Mouse (Mus musculus): ENCODE measurements around the gene Acr. TPM values are rescaled to one million over a fixed set of nuclear protein-coding genes. Genes with fewer than 3 reads are reported as not detected.

Acr gene
- polyA plus RNA-seq (2016; fragmentation: Nextera tagmentation; extraction: Ambion mirVana): 1.2 and 1.3 TPM in 2 replicates

DNA sequence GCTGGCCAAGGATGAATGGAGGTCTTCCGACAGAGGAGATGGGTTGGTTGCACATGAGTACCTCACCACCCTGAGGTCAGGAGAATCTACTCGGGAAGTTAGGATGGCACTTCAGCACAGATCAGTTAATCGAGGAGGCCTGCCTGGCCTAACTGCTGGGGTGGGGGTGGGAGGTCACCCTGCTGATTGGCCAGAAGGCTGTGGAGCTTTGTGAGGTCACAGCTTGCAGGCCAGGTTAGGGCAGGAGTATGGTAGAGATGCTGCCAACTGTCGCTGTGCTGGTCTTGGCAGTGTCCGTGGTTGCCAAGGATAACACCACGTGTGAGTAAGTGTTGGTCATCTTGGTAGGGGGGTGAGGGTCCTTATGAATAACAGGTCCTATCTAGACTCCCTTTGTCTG lies at the start of gene Acr:
Gene Acr (plus strand): TSS at position 213 of the 400 bp plus-strand sequence.
- 87% methylated on average over 6 of the region's 6 CpGs for WGBS
- no peak within 1 kb of the TSS for H3K27ac ChIP-seq
- H3K36me3 ChIP-seq: no peaks in the 10 kb centered on the region
- H3K4me1 ChIP-seq: no peaks in the 10 kb centered on the region
- no peak within 1 kb of the TSS for H3K4me2 ChIP-seq (replicated peaks)
- no peaks in the 10 kb centered on the region for H3K9me3 ChIP-seq (replicated peaks)
- no peak for ATAC-seq (ENCODE audit: low FRiP score)
- H3K27me3 ChIP-seq: no peaks in the 10 kb centered on the region
- H3K9ac ChIP-seq: no peak within 1 kb of the TSS
- no peak within 1 kb of the TSS for H3K4me3 ChIP-seq

DNA sequence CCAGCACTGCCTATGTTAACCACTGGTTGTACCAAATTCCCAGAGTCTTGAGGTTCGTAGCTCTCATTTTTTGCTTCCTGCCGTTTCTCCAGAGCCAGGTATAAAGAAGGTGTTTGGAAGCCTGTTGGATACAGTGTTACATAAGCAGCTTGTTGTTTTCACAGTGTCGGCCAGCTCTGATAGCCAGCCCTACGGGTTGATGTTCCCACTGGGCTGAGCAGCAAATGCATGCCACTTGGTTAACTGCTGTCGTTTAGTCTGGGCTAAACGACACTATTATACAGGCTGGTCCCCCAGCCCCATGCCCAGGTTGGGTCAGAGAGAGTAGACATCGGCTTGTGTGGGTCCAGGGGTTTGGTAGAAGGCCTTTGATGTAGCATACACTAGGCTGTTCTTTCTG lies 46.2 kb upstream of the Acr start:
- no peak for ATAC-seq (ENCODE audit: low FRiP score)
- Histone ChIP-seq H3K27me3 (peaks cover 41% of the 10 kb centered on the region), H3K4me1 (peaks cover 11% of the 10 kb centered on the region), H3K27ac (no peak overlapping the region), H3K9me3 (replicated peaks) (no peaks in the 10 kb centered on the region), H3K9ac (no peak overlapping the region), H3K4me2 (replicated peaks) (no peak overlapping the region), H3K36me3 (peaks cover 1% of the 10 kb centered on the region; the same call in 1 of the 2 replicates), H3K4me3 (no peak overlapping the region)
- 81% methylated on average over 7 of the region's 7 CpGs for WGBS

DNA sequence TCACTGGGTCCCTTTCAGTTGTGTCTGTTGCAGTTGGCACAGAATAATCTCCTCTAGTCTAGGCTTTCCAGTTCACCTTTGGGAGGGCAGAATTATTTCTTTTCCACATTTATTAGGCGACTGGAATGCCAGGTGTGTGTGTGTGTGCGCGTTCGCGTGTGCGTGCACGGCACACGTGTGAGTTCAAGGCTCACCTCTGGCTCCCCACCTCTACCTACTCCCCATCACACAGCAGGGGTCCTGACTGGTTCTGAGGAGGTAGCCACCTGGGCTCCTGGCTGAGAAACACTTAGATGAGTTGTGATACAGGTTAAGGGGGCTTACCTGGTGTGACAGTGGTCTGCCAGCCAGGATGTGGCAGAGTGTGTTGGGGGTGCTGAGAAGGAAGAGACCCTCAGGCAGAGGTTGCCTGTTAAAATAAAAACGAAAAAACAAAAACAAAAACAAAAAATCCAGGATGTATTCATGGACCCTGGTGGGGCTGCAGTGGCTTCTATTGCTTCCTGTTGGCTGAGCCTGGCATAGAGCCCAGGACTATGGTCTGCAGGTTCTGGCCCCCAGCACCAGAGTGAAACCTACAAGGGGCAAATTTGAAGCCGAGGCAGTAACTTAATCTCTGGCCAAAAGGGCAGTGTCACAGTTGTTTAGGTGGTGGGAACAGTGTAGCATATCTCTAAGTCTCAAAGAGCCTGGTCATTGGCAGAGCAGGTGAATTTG lies 45.4 kb upstream of the Acr start:
- no peak for ATAC-seq (ENCODE audit: low FRiP score)
- H3K27me3 ChIP-seq: peaks cover 41% of the 10 kb centered on the region
- H3K9ac ChIP-seq: no peak overlapping the region
- peak overlapping the region; percentile 99 for H3K4me2 ChIP-seq (replicated peaks)
- H3K4me3 ChIP-seq: peak overlapping the region; percentile 68; the same call in 1 of the 2 replicates
- peaks cover 3% of the 10 kb centered on the region; the same call in 1 of the 2 replicates for H3K36me3 ChIP-seq
- H3K27ac ChIP-seq: no peak overlapping the region
- peaks cover 11% of the 10 kb centered on the region for H3K4me1 ChIP-seq
- 87% methylated on average over 10 of the region's 10 CpGs for whole genome bisulfite sequencing
- H3K9me3 ChIP-seq (replicated peaks): no peaks in the 10 kb centered on the region

DNA sequence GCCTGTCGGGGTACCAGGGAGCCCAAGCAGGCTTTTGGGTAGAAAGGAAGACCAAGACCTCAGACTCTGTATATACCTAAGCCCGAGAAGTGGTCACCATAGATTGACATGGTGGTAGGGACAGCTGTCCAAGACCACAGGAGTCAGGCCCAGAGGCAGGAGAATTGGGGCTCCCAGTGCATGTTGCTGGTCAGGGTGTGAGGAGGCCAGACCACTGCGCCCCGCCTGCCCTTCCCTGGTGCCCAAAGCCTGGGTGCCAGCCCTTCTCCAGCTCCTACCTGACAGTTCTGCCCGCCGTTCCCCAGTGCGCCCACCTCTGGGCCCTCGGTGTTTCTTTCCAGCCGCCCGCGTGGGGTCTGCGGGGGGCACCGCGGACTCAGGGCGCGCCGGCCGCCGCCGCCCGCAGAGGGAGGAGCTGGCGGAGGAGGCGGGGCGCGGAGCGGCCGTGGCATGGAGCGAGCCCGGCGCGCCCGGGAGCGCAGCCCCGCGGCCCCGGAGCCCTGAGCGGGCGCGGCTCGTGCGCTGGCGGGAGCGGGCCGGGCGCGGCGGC lies 44.8 kb upstream of the Acr start:
- ATAC-seq (ENCODE audit: low FRiP score): peak; percentile 43; the same call in 1 of the 2 replicates

DNA sequence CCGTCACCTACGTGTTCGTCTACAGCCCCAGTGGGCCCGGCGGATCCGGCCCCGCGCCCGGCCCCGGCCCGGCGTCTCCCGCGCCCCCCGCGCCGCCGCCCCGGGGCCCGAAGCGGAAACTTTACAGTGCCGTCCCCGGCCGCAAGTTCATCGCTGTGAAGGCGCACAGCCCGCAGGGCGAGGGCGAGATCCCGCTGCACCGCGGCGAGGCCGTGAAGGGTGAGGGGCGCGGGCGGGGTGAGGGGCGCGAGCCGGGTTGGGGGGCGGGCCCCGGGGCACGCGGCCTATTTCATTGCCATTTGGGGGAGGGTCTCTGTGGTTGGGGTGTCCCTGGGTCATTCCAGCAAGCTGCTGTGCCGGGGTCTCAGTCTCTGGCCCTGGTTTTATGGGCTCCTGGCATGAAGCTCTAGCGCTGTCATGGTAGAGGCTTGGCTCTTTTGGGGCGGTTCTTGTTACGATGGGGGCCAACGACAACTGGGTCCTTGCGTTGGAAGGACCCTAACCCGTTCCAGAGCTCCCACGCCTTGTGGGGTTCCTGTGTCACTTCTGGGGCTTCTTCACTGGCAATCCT lies 44.0 kb upstream of the Acr start:
- peak overlapping the region; percentile 68 for H3K4me3 ChIP-seq
- peaks cover 3% of the 10 kb centered on the region; the same call in 1 of the 2 replicates for H3K36me3 ChIP-seq
- WGBS: 6% methylated on average over 43 of the region's 52 CpGs
- H3K9ac ChIP-seq: peak overlapping the region; percentile 63
- H3K4me1 ChIP-seq: peaks cover 11% of the 10 kb centered on the region
- no peak overlapping the region for H3K27ac ChIP-seq
- H3K4me2 ChIP-seq (replicated peaks): peak overlapping the region; percentile 99
- H3K27me3 ChIP-seq: peaks cover 41% of the 10 kb centered on the region
- no peak for ATAC-seq (ENCODE audit: low FRiP score)
- H3K9me3 ChIP-seq (replicated peaks): no peaks in the 10 kb centered on the region

More for the DNA sequence above, 44.8 kb upstream of the Acr start:
- Histone ChIP-seq H3K9me3 (replicated peaks) (no peaks in the 10 kb centered on the region), H3K27ac (no peak overlapping the region), H3K36me3 (peaks cover 3% of the 10 kb centered on the region; the same call in 1 of the 2 replicates), H3K27me3 (peaks cover 41% of the 10 kb centered on the region), H3K4me2 (replicated peaks) (peak overlapping the region; percentile 99), H3K4me1 (peaks cover 11% of the 10 kb centered on the region), H3K9ac (peak overlapping the region; percentile 43; the same call in 1 of the 2 replicates), H3K4me3 (peak overlapping the region; percentile 68)
- 23% methylated on average over 13 of the region's 47 CpGs for WGBS

DNA sequence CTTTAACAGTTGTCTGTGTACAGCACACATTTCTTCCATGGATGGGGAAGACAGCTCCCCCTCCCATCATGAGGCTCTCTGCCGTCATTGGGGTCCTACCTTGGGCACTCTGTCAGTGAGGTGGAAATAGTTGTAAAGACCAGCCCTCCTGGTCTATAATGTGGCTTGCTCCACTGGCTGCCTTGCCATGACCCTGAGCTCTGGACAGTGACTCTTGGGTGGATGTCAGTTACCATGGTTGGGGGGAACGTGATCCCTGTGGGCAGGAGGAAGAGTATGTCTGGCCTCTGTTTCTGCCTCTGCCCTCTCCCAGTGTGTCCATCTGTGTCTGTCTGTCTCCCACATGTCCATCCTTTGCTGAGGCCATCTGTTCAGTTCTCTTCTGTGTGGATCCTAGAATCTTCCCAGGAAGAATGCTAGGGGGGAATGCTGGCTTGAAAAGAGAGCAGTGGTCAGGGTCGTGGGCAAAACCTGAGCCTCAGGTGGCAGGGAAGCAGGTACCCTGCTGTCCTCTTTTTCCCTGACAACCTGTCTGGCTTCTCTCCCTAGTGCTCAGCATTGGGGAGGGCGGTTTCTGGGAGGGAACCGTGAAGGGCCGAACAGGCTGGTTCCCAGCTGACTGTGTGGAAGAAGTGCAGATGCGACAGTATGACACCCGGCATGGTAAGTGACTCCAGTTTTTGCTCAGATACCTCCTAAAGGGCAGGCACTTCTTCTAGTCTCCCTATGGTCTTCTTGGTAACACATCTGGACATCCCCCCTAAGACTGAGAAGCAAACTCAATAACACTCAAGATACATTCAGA lies 43.3 kb upstream of the Acr start:
- Histone ChIP-seq H3K4me2 (replicated peaks) (peak overlapping the region; percentile 99), H3K36me3 (peaks cover 3% of the 10 kb centered on the region; the same call in 1 of the 2 replicates), H3K9me3 (replicated peaks) (no peaks in the 10 kb centered on the region), H3K4me3 (peak overlapping the region; percentile 68), H3K4me1 (peaks cover 11% of the 10 kb centered on the region), H3K27ac (no peak overlapping the region), H3K9ac (no peak overlapping the region), H3K27me3 (peaks cover 41% of the 10 kb centered on the region)
- WGBS: 71% methylated on average over 8 of the region's 8 CpGs
- ATAC-seq (ENCODE audit: low FRiP score): no peak

DNA sequence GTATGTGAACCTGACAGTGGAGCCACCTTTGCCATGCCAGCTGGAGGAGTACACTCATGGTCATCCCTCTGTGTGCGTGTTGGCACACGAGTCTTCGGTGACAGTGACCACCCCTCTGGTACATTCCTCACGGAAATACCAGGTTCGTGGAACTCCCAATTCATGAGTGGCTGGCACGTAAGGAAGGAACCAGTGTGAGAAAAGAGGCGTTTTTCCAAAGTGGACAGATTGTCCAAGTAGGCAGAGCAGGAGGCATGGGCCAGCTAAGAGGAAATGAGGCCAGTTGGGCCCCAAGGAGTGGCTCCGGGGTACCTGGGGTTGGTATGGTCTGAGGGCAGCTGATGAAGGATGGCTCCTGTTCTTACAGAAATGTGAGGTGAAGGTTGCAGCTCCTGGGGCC lies 42.7 kb upstream of the Acr start:
- no peak overlapping the region for H3K9ac ChIP-seq
- H3K4me1 ChIP-seq: peaks cover 11% of the 10 kb centered on the region
- H3K9me3 ChIP-seq (replicated peaks): no peaks in the 10 kb centered on the region
- no peak overlapping the region for H3K4me3 ChIP-seq
- 95% methylated on average over 8 of the region's 8 CpGs for WGBS
- ATAC-seq (ENCODE audit: low FRiP score): no peak
- peaks cover 3% of the 10 kb centered on the region; the same call in 1 of the 2 replicates for H3K36me3 ChIP-seq
- H3K27ac ChIP-seq: no peak overlapping the region
- no peak overlapping the region for H3K4me2 ChIP-seq (replicated peaks)
- H3K27me3 ChIP-seq: peaks cover 41% of the 10 kb centered on the region

DNA sequence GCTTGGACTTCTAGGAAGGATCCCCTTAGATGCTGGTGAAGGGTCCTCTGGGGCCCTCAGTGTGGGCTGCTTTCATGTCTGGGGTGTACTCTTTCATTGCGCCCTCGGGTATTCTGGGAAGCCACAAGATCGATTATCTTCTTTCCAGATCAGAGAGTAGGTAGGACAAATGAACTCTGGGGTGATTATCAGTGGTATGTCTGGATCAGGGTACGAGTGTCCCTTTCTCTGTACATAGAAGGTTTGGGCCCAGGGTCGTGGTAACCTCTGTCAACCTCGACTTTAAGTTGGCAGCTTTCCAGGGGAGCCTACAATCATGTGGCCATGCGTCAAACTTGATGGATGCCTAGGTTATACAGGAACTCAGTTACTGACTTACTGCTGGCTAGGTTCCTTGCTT lies 42.2 kb upstream of the Acr start:
- Histone ChIP-seq H3K4me3 (no peak overlapping the region), H3K9me3 (replicated peaks) (no peaks in the 10 kb centered on the region), H3K27me3 (peaks cover 41% of the 10 kb centered on the region), H3K27ac (no peak overlapping the region), H3K9ac (no peak overlapping the region), H3K4me2 (replicated peaks) (no peak overlapping the region), H3K36me3 (peaks cover 3% of the 10 kb centered on the region; the same call in 1 of the 2 replicates), H3K4me1 (peaks cover 11% of the 10 kb centered on the region)
- WGBS: 76% methylated on average over 7 of the region's 7 CpGs
- no peak for ATAC-seq (ENCODE audit: low FRiP score)

DNA sequence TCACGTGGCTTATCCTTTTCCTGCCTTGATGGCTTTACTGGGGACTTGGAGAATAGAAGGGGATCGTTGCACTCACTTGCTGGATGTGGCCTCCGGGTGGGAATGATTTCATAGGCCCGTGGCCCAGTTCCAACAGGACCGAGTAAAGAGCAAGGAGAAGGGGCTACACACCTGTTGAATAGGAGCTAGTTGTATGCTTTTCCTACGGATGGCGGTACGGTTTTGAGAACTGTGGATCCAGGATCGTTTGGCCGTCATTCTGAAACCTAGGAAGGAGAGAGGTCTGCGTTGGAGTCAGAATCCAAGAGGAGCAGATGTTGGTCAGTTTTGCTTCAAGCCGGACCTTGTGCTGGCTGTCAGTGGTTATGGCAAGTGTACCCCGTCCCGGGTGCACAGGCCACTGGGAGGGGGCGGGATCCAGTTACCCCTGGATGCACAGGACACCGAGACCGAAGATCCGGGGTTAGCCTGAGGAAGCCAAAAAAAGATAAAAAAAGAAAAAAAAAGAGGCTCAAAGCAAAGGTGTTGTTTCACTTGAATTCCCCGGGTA lies 41.3 kb upstream of the Acr start:
- ATAC-seq (ENCODE audit: low FRiP score): no peak

DNA sequence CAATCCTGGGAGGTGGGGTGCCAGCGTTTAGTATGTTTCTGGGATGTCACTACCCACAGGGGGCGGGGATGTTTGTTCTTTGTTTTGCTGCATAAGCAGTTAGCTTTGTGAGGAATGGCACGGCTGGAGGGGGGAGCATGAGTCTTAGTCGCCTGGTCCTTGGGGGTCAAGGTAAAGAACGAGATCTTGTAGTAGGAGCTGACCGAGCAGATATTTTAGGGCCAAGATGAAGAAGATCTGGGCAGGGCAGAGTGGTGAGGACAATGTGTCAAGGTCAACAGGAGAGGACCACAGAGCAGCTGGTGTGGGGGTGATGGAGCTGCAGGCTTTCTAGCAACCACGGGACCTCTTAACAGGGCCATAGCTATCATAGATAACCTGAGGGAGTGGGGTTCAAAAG lies 40.7 kb upstream of the Acr start:
- Histone ChIP-seq H3K9me3 (replicated peaks) (no peaks in the 10 kb centered on the region), H3K27me3 (peaks cover 28% of the 10 kb centered on the region), H3K36me3 (peaks cover 3% of the 10 kb centered on the region; the same call in 1 of the 2 replicates), H3K4me1 (peaks cover 18% of the 10 kb centered on the region), H3K4me2 (replicated peaks) (no peak overlapping the region), H3K9ac (no peak overlapping the region), H3K27ac (no peak overlapping the region), H3K4me3 (no peak overlapping the region)
- no peak for ATAC-seq (ENCODE audit: low FRiP score)
- 76% methylated on average over 7 of the region's 7 CpGs for WGBS

More for the DNA sequence above, 41.3 kb upstream of the Acr start:
- H3K4me2 ChIP-seq (replicated peaks): no peak overlapping the region
- WGBS: 94% methylated on average over 19 of the region's 19 CpGs
- no peak overlapping the region for H3K4me3 ChIP-seq
- peaks cover 33% of the 10 kb centered on the region for H3K27me3 ChIP-seq
- H3K27ac ChIP-seq: no peak overlapping the region
- H3K9ac ChIP-seq: no peak overlapping the region
- H3K36me3 ChIP-seq: peaks cover 3% of the 10 kb centered on the region; the same call in 1 of the 2 replicates
- peaks cover 12% of the 10 kb centered on the region for H3K4me1 ChIP-seq
- H3K9me3 ChIP-seq (replicated peaks): no peaks in the 10 kb centered on the region

DNA sequence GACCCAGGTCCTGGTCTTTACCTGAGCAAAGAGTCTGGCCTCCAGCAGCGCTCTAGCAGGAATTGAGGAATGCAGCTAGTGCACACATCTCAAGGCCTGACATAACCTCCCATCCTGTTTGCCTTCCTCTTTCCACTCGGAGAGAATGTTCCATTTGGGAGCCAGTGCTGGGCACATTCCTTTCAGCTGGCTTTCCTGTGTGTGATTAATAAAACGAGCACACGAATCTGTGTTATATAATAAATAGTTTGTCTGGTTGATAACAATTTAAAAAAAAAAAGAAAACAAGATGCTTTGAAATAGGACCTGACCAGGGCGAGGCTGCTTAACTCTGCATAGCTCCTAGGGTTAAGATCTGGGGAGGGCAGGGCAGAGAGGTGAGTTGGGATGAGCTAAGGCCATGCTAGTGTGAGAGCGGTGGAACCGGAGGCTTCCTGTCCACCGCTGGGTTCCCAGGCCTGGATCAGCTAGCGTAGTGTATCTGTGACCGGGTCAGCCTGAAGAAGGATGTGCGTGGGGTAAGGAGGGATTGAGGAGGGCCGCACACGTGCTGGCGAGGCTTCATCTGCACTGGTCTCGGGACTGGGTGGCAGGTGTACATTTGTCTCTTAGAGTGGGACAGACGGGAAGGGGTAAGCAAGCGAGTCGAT lies 39.8 kb upstream of the Acr start:
- ATAC-seq (ENCODE audit: low FRiP score): no peak
- WGBS: 88% methylated on average over 18 of the region's 18 CpGs

More for the DNA sequence above, 39.8 kb upstream of the Acr start:
- Histone ChIP-seq H3K4me3 (no peak overlapping the region), H3K4me2 (replicated peaks) (no peak overlapping the region), H3K9me3 (replicated peaks) (no peaks in the 10 kb centered on the region), H3K36me3 (peaks cover 3% of the 10 kb centered on the region; the same call in 1 of the 2 replicates), H3K27ac (no peak overlapping the region), H3K9ac (no peak overlapping the region), H3K4me1 (peaks cover 24% of the 10 kb centered on the region), H3K27me3 (peaks cover 20% of the 10 kb centered on the region)

All from hindbrain, embryonic 12.5 days (tissue).